Mouse (Mus musculus): ENCODE measurements around the gene Tnf.

The Tnf gene

GRCm38 (mm10) chr17:35197126-35197525 lies 4.7 kb downstream of the Tnf start:
- DNase-seq: no peak

- DNase-seq: no peak
These were observed 5.5 kb downstream of the Tnf start for GRCm38 (mm10) chr17:35196321-35196641.

GRCm38 (mm10) chr17:35195631-35196320 lies 6.0 kb downstream of the Tnf start:
- DNase-seq: peak; percentile 49

DNA sequence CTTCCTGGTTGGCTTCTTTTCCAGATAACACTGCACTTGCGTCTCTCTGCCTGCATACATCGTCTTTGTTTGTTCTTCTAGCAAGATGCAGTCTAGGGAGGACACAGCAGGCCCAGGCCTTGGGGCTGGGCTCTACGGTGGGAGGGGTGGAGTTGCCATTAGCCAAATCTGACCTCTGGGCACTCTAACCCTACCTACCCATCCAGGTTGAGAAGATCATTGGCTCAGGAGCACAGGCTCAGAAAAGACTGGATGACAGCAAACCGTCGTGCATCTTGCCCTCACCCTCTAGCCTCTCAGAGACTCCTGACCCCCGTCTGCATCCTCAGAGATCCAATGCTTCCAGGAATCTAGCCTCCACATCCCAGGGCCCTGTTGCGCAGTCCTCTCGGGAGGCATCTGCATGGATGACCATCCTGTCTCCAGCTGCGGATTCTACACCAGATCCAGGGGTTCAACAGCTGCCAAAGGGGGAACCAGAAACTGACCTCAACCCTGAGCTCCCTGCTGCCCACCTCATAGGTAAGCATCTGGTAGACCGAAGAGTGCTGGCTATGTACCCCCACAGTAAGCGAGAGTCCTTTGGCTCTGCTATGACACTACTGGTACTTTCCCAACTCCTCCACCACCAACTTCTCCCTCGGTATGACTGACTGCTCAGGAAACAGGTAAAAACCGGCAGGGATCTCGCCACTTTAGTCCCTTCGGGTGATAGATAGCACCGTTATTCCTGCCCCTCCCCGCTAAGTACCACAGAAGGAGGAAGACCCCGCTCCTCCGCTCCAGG lies 6.8 kb downstream of the Tnf start:
- DNase-seq: no peak

- no peak for DNase-seq
These were observed 7.6 kb downstream of the Tnf start, which contains the start of gene Ltb for GRCm38 (mm10) chr17:35193881-35194843. Ltb (plus strand) TSS chr17:35194439.

DNA sequence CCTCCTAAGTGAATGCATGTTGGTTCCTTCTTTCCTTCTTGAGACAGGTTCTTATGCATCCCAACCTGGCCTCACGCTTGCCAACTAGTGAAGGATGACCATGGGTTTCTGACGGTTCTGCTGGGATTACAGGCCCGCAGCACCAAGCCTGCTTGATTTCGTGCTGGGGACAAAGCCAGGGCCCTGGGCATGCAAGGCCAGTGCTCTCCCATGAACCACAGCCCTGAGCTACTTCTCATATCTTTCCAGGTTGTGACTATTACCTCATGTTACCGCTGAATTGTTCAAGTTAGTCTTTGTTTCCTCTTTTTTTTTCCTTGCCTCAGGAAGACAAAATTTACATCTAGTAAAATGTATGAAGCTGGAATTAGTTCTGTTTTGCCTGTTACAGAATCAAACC lies 8.9 kb downstream of the Tnf start:
- DNase-seq: no peak

DNA sequence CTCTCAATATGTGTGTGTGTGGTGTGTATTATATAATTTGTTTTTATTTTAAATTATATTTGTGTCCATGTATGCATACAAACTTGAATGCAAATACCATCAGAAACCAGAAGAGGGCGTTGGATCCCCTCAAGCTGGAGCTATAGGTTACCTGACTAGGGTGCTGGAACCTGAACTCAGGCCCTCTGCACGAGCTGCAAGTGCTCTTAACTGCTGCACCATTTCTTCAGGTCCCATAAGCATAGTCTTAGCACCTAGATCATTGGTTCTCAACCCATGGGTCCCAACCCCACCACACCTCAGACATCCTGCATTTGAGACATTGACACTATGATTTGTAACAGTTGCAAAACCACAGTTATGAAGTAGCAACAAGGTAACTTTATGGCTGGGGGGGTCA lies 10.1 kb downstream of the Tnf start:
- DNase-seq: no peak

DNA sequence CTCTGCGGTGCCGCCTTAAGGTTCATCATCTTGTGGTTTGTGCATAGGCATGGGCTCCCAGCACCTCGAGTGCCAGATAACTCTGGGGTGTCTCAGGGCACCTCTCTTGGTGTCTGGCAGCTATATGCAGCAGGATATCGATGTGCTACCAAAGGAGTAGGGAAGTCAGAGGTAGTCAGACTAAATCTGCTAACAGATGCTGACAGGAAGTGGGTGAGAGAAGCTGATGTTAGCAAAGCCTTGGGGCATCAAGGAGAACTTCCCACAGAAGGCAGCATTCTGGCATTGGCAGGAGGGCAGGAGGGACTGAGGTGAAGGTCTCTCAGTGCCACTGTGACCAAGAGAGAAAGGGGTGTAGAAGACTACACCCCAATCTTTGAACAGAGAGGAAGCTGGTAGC lies 11.7 kb downstream of the Tnf start:
- no peak for DNase-seq

- no peak for DNase-seq
These were observed 12.6 kb downstream of the Tnf start for GRCm38 (mm10) chr17:35189186-35189585.

- no peak for DNase-seq
These were observed 13.7 kb downstream of the Tnf start, which contains the start of gene Lst1 for GRCm38 (mm10) chr17:35187959-35188610. Lst1 (minus strand) TSS chr17:35188439.

DNA sequence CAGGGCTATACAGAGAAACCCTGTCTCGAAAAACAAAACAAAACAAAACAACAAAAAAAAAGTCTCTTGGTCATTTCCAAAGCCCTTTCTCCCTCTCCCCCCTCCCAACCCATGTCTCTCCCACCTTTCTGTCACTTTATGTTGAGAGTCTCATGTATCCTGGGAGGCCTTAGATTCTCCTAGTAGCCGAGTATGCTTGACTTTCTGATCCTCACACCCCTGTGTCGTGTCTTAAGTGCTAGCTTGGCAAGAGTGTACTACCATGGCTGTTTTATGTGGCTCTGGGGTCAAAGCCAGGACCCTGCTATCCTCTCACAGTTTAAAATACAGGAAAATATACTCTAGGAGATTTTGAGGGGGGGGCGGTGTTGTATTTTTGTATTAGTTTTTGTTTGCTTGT lies 14.5 kb downstream of the Tnf start:
- no peak for DNase-seq

GRCm38 (mm10) chr17:35186681-35187080 lies 15.1 kb downstream of the Tnf start:
- DNase-seq: no peak

GRCm38 (mm10) chr17:35185639-35186611 lies 15.9 kb downstream of the Tnf start:
- no peak for DNase-seq

- DNase-seq: no peak
These were observed 21.7 kb downstream of the Tnf start for GRCm38 (mm10) chr17:35180093-35180492.

DNA sequence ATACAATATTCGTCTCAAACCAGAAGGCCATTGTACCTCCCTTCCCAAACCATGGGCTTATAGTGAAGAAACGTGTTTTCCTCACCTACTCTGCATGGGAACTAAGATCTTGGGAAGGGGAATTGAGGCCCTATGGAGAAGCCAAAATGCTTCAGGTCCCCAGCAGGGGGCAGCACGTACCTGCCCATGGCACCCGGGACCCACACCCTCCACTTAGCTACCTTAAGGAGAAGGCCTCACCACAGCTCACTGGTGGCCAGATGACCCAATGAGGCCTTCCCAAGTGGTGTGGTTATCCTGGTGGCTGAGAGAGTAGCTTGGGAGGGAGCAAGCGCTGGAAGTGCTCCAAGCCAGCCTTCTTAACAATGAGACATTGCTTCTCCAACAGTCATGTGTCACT lies 23.3 kb downstream of the Tnf start:
- DNase-seq: no peak

- DNase-seq: no peak
These were observed 25.8 kb downstream of the Tnf start, which contains the start of gene Aif1 for GRCm38 (mm10) chr17:35175968-35176367. Aif1 (minus strand) TSS chr17:35176068.

DNA sequence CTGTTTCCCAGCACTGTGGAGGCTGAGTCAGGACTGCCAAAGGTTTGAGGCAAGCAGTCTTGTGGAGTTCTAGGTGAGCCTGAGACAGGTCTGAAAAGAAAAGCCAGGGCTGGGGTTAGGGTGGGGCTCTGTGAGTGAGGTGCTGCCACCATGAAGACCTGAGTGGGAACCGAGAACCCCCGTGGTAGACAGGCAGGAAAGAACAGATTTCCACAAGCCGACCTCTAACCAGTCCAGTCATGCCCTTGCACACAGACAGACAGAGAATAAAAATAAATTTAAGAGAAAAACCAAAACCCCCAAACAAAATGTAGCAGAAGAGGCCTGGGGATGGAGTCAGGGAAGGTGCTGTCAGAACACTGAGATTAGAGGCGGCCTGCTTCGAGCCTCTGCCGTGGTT lies 26.4 kb downstream of the Tnf start:
- no peak for DNase-seq

GRCm38 (mm10) chr17:35174201-35174977 lies 27.4 kb downstream of the Tnf start:
- DNase-seq: no peak

GRCm38 (mm10) chr17:35173329-35173728 lies 28.5 kb downstream of the Tnf start:
- no peak for DNase-seq

- no peak for DNase-seq
These were observed 29.2 kb downstream of the Tnf start for GRCm38 (mm10) chr17:35172445-35173234.

All from cerebellum, adult 9-11 months (tissue).